In the genomic region with DNA sequence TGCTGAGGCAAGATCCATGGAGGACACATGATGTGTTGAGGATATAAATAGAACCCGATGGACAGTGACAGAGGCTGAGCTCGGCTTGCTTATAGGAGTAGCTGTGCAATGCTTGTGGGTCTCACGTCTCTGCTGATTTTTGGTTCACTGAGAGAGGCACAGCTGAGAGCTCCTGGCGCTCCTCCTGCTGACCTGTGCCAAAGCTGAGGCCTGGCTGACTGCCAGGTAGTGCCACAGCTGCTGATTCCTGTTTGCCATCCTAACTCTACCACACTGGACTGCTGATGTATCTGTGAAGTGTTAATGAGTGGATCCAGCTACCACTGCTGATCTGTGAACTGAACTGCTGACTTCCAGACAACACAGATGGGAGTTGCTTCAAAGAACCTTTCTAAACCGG, we compare ENCODE assay signal across 18 mouse cellular contexts. TPM values are rescaled to one million over a fixed set of nuclear protein-coding genes. Genes with fewer than 3 reads are reported as not detected.
DNase-seq lines count a peak whose midpoint lies in the region; ATAC-seq and TF ChIP-seq lines count a peak whose summit lies in the region.
"Had no signal": no experiment of that assay in that cellular context is flagged by ENCODE, and none has a peak within 500 bp of the region (broad histone marks: within the 10 kb centered on the region; RNA-seq: fewer than 3 reads in every experiment).

No protein-coding gene starts in this region.

- H3K36me3 ChIP-seq in midbrain, embryonic 14.5 days (ENCODE audit: control insufficient read depth, insufficient read depth, low read length), result no peaks in the 10 kb centered on the region
- H3K36me3 ChIP-seq in midbrain, embryonic 11.5 days (ENCODE audit: control insufficient read depth, insufficient read depth, low read length), result no peaks in the 10 kb centered on the region
- H3K36me3 ChIP-seq: embryonic facial prominence, embryonic 12.5 days; forebrain, embryonic 15.5 days; hindbrain, embryonic 10.5 days; intestine, embryonic 15.5 days had no signal

- no peaks in the 10 kb centered on the region for H3K4me1 ChIP-seq in midbrain, embryonic 14.5 days (ENCODE audit: control insufficient read depth, insufficient read depth, low read length)
- no peaks in the 10 kb centered on the region for H3K4me1 ChIP-seq in midbrain, embryonic 11.5 days (ENCODE audit: control insufficient read depth, insufficient read depth, low read length)
- H3K4me1 ChIP-seq: embryonic facial prominence, embryonic 12.5 days; forebrain, embryonic 15.5 days; hindbrain, embryonic 10.5 days; intestine, embryonic 15.5 days had no signal

- no peak overlapping the region for H3K4me2 ChIP-seq in midbrain, embryonic 14.5 days (ENCODE audit: low read length)
- no peak overlapping the region for H3K4me2 ChIP-seq in midbrain, embryonic 11.5 days
- H3K4me2 ChIP-seq: embryonic facial prominence, embryonic 12.5 days; forebrain, embryonic 15.5 days; hindbrain, embryonic 14.5 days; intestine, embryonic 15.5 days had no signal

- intact Hi-C loops in gastrocnemius, adult 2 months (cut with DNase I), result no loop called here

- no peak for TF ChIP-seq CTCF in gastrocnemius, adult 2 months (IDR thresholded peaks at IDR 0.05)

- DNase-seq in gastrocnemius, adult 2 months, result peak; percentile 34
- no peak for DNase-seq in gastrocnemius, adult 8-10 months (ENCODE audit: low spot score in 2 of 2)
- DNase-seq in heart, adult 11 months, result peak; percentile 64
- no peak for DNase-seq in heart, adult 18-20 months
- peak; percentile 18 for DNase-seq in midbrain, embryonic 14.5 days
- no peak for DNase-seq in midbrain, embryonic 11.5 days (ENCODE audit: low spot score, missing footprints)
- DNase-seq in thymus, postnatal 25 days, result no peak
- DNase-seq: adrenal gland, adult 2 months; adrenal gland, postnatal 25 days; cerebellum, adult 2 months; kidney, adult 18-20 months had no signal

- whole genome bisulfite sequencing in midbrain, embryonic 14.5 days, result 82% methylated on average over 5 of the region's 5 CpGs
- 82% methylated on average over 5 of the region's 5 CpGs for WGBS in midbrain, embryonic 11.5 days

- no peaks in the 10 kb centered on the region for H3K9me3 ChIP-seq in midbrain, embryonic 14.5 days (ENCODE audit: control insufficient read depth, low read length)
- H3K9me3 ChIP-seq in midbrain, embryonic 11.5 days (ENCODE audit: control insufficient read depth, low read length), result no peaks in the 10 kb centered on the region
- H3K9me3 ChIP-seq: embryonic facial prominence, embryonic 12.5 days; forebrain, embryonic 15.5 days; intestine, embryonic 15.5 days had no signal

- H3K27me3 ChIP-seq in midbrain, embryonic 14.5 days (ENCODE audit: control insufficient read depth, insufficient read depth, low read length), result no peaks in the 10 kb centered on the region
- no peaks in the 10 kb centered on the region for H3K27me3 ChIP-seq in midbrain, embryonic 11.5 days (ENCODE audit: control insufficient read depth, insufficient read depth, low read length)
- H3K27me3 ChIP-seq: embryonic facial prominence, embryonic 12.5 days; forebrain, embryonic 15.5 days; intestine, embryonic 15.5 days; Patski had no signal

- no peak overlapping the region for H3K27ac ChIP-seq in gastrocnemius, adult 2 months
- H3K27ac ChIP-seq in midbrain, embryonic 14.5 days (replicated peaks; ENCODE audit: low read depth, low read length), result no peak overlapping the region
- no peak overlapping the region for H3K27ac ChIP-seq in midbrain, embryonic 11.5 days (ENCODE audit: low read depth, low read length)
- H3K27ac ChIP-seq: embryonic facial prominence, embryonic 12.5 days; forebrain, embryonic 15.5 days; hindbrain, embryonic 10.5 days; hindbrain, embryonic 14.5 days; intestine, embryonic 15.5 days had no signal

- H3K4me3 ChIP-seq in gastrocnemius, adult 2 months, result no peak overlapping the region
- H3K4me3 ChIP-seq in midbrain, embryonic 14.5 days (replicated peaks; ENCODE audit: low read depth, low read length), result no peak overlapping the region
- no peak overlapping the region for H3K4me3 ChIP-seq in midbrain, embryonic 11.5 days (ENCODE audit: low read depth, low read length)
- H3K4me3 ChIP-seq: embryonic facial prominence, embryonic 12.5 days; forebrain, embryonic 15.5 days; hindbrain, embryonic 10.5 days; intestine, embryonic 15.5 days had no signal

- ATAC-seq in midbrain, embryonic 14.5 days (ENCODE audit: low FRiP score, low TSS enrichment), result no peak
- ATAC-seq in midbrain, embryonic 11.5 days (ENCODE audit: low FRiP score), result no peak
- ATAC-seq: activated CD4-positive, CD25-positive, alpha-beta regulatory T cell, adult 4 months; forebrain, embryonic 15.5 days; intestine, embryonic 15.5 days; Patski had no signal

- H3K9ac ChIP-seq in midbrain, embryonic 14.5 days (replicated peaks; ENCODE audit: low read length), result no peak overlapping the region
- H3K9ac ChIP-seq in midbrain, embryonic 11.5 days (ENCODE audit: low read length), result no peak overlapping the region
- H3K9ac ChIP-seq: embryonic facial prominence, embryonic 12.5 days; forebrain, embryonic 15.5 days; hindbrain, embryonic 14.5 days; intestine, embryonic 15.5 days had no signal

RNA-seq across cellular contexts. Expression of gene Gadl1, which starts 21.7 kb away (rescaled TPM):
- total RNA-seq in gastrocnemius, adult 2 months (2021), result 10 to 100 TPM in 1 of 2 experiments, 1 to 10 TPM in 1; 3.0 to 11.2 TPM
- 1 to 10 TPM; 1.6 to 6.2 (median 4.0) TPM for total RNA-seq in gastrocnemius, adult 8-10 months (2022)
- not detected for total RNA-seq in heart, adult 18-20 months (2021)
- polyA plus RNA-seq in midbrain, embryonic 14.5 days (2014; fragmentation: Nextera tagmentation; extraction: Ambion mirVana), result 0.13 and 0.32 TPM in 2 replicates
- 0.26 and 0.31 TPM in 2 replicates for polyA plus RNA-seq in midbrain, embryonic 11.5 days (2014; fragmentation: Nextera tagmentation; extraction: Ambion mirVana)

Comparison
In these comparisons a context has a peak if more than half of its experiments do, and no peak if none do; other contexts are left out.
1. DNase-seq: peak in gastrocnemius, adult 2 months (single experiment), heart, adult 11 months (single experiment) and midbrain, embryonic 14.5 days (single experiment); none in gastrocnemius, adult 8-10 months (0 of 2), heart, adult 18-20 months (0 of 2), midbrain, embryonic 11.5 days (single experiment) and thymus, postnatal 25 days (single experiment).